Mouse (Mus musculus) cerebellum, adult 11 months (tissue): ENCODE measurements around the gene Ist1.

Source experiments
- DNase-seq: peaks from one replicate; pipeline ENCODE4 v3.0.0; 2022

Gene Ist1

GRCm38 (mm10) chr8:109693146-109693900 is at the start of gene Ist1:
Ist1 (minus strand) TSS chr8:109693260.
- DNase-seq, result peak; percentile 97

- no peak for DNase-seq
Measured at GRCm38 (mm10) chr8:109738049-109738380, 45.0 kb upstream of the Ist1 start.

GRCm38 (mm10) chr8:109737237-109738048 is 44.4 kb upstream of the Ist1 start, which contains the start of gene Atxn1l:
Atxn1l (minus strand) TSS chr8:109737739.
- DNase-seq, result peak; percentile 85

- DNase-seq, result no peak
Measured at GRCm38 (mm10) chr8:109736819-109737218, 43.8 kb upstream of the Ist1 start.

- no peak for DNase-seq
Measured at GRCm38 (mm10) chr8:109734018-109734417, 41.0 kb upstream of the Ist1 start.

- DNase-seq, result no peak
Measured at GRCm38 (mm10) chr8:109731012-109731411, 38.0 kb upstream of the Ist1 start.

- DNase-seq, result no peak
Measured at GRCm38 (mm10) chr8:109725106-109725505, 32.0 kb upstream of the Ist1 start.

- no peak for DNase-seq
Measured at GRCm38 (mm10) chr8:109714961-109715360, 21.9 kb upstream of the Ist1 start.

- no peak for DNase-seq
Measured at GRCm38 (mm10) chr8:109712521-109712920, 19.5 kb upstream of the Ist1 start.

- no peak for DNase-seq
Measured at GRCm38 (mm10) chr8:109707921-109708320, 14.9 kb upstream of the Ist1 start.

GRCm38 (mm10) chr8:109706874-109707237 is 13.8 kb upstream of the Ist1 start:
- DNase-seq, result peak; percentile 68

- peak; percentile 30 for DNase-seq
Measured at GRCm38 (mm10) chr8:109706076-109706873, 13.2 kb upstream of the Ist1 start.

GRCm38 (mm10) chr8:109705320-109706075 is 12.4 kb upstream of the Ist1 start, which contains the start of gene Zfp821:
Zfp821 (plus strand) TSS chr8:109705546.
- DNase-seq, result peak; percentile 97

GRCm38 (mm10) chr8:109704565-109705319 is 11.7 kb upstream of the Ist1 start:
- DNase-seq, result no peak

- DNase-seq, result no peak
Measured at GRCm38 (mm10) chr8:109698477-109698876, 5.4 kb upstream of the Ist1 start.

GRCm38 (mm10) chr8:109697754-109698153 is 4.7 kb upstream of the Ist1 start:
- no peak for DNase-seq

GRCm38 (mm10) chr8:109694154-109694553 is 1.1 kb upstream of the Ist1 start:
- peak; percentile 13 for DNase-seq

- DNase-seq, result no peak
Measured at GRCm38 (mm10) chr8:109692443-109693145, 466 bp downstream of the Ist1 start.

GRCm38 (mm10) chr8:109691769-109692168 is 1.3 kb downstream of the Ist1 start:
- peak; percentile 12 for DNase-seq

- DNase-seq, result no peak
Measured at GRCm38 (mm10) chr8:109687248-109687647, 5.8 kb downstream of the Ist1 start.

- DNase-seq, result no peak
Measured at GRCm38 (mm10) chr8:109682120-109682519, 10.9 kb downstream of the Ist1 start.
